Mouse (Mus musculus): ENCODE results near the gene Cd3d. TPM values are rescaled to one million over a fixed set of nuclear protein-coding genes. Genes with fewer than 3 reads are reported as not detected.
A peak's percentile ranks its signal among the peaks of the same experiment; 100 is the strongest.

The Cd3d gene
- polyA plus RNA-seq, 1 experiment from 2014 or later, result not detected

- H3K4me1 ChIP-seq (ENCODE audit: insufficient read depth), result no peaks in the 10 kb centered on the region
- no peak overlapping the region for H3K4me3 ChIP-seq (ENCODE audit: low read depth, low read length)
- DNase-seq, result no peak
- H3K4me2 ChIP-seq, result no peak overlapping the region
- no peak overlapping the region for H3K27ac ChIP-seq (ENCODE audit: low read depth)
- no peak for ATAC-seq (ENCODE audit: insufficient read depth)
- no peaks in the 10 kb centered on the region for H3K36me3 ChIP-seq (ENCODE audit: insufficient read depth)
- H3K9me3 ChIP-seq (ENCODE audit: low read depth, low read length), result no peaks in the 10 kb centered on the region
- H3K9ac ChIP-seq, result no peak overlapping the region
- no peaks in the 10 kb centered on the region for H3K27me3 ChIP-seq (ENCODE audit: insufficient read depth, low read length)
- no peak for TF ChIP-seq CTCF (IDR thresholded peaks at IDR 0.05; ENCODE audit: low read depth)
- 76% methylated on average over 11 of the region's 11 CpGs for WGBS
These were observed 36.4 kb downstream of the Cd3d start for GRCm38 (mm10) chr9:45018031-45018430.

GRCm38 (mm10) chr9:45022800-45023199 is 41.2 kb downstream of the Cd3d start:
- H3K9me3 ChIP-seq (ENCODE audit: low read depth, low read length), result no peaks in the 10 kb centered on the region
- no peak overlapping the region for H3K4me2 ChIP-seq
- H3K9ac ChIP-seq, result no peak overlapping the region
- H3K4me3 ChIP-seq (ENCODE audit: low read depth, low read length), result no peak overlapping the region
- WGBS, result 9% methylated on average over 3 of the region's 3 CpGs
- no peak overlapping the region for H3K27ac ChIP-seq (ENCODE audit: low read depth)
- no peaks in the 10 kb centered on the region for H3K36me3 ChIP-seq (ENCODE audit: insufficient read depth)
- no peaks in the 10 kb centered on the region for H3K4me1 ChIP-seq (ENCODE audit: insufficient read depth)
- peak; percentile 85 for DNase-seq
- no peaks in the 10 kb centered on the region for H3K27me3 ChIP-seq (ENCODE audit: insufficient read depth, low read length)
- ATAC-seq (ENCODE audit: insufficient read depth), result no peak
- peak; percentile 85 for TF ChIP-seq CTCF (IDR thresholded peaks at IDR 0.05; ENCODE audit: low read depth)

- ATAC-seq (ENCODE audit: insufficient read depth) (no peak), DNase-seq (no peak)
- 55% methylated on average over 3 of the region's 3 CpGs for WGBS
- H3K9me3 ChIP-seq (ENCODE audit: low read depth, low read length), result no peaks in the 10 kb centered on the region
- H3K4me2 ChIP-seq, result no peak overlapping the region
- TF ChIP-seq CTCF (IDR thresholded peaks at IDR 0.05; ENCODE audit: low read depth), result no peak
- no peak overlapping the region for H3K4me3 ChIP-seq (ENCODE audit: low read depth, low read length)
- no peak overlapping the region for H3K27ac ChIP-seq (ENCODE audit: low read depth)
- no peaks in the 10 kb centered on the region for H3K36me3 ChIP-seq (ENCODE audit: insufficient read depth)
- H3K9ac ChIP-seq, result no peak overlapping the region
- H3K27me3 ChIP-seq (ENCODE audit: insufficient read depth, low read length), result no peaks in the 10 kb centered on the region
- H3K4me1 ChIP-seq (ENCODE audit: insufficient read depth), result no peaks in the 10 kb centered on the region
These were observed 42.1 kb downstream of the Cd3d start for GRCm38 (mm10) chr9:45023638-45024037.

GRCm38 (mm10) chr9:45024187-45024586 is 42.6 kb downstream of the Cd3d start:
- no peak overlapping the region for H3K4me2 ChIP-seq
- no peaks in the 10 kb centered on the region for H3K4me1 ChIP-seq (ENCODE audit: insufficient read depth)
- no peaks in the 10 kb centered on the region for H3K9me3 ChIP-seq (ENCODE audit: low read depth, low read length)
- H3K27ac ChIP-seq (ENCODE audit: low read depth), result no peak overlapping the region
- DNase-seq, result no peak
- H3K27me3 ChIP-seq (ENCODE audit: insufficient read depth, low read length), result no peaks in the 10 kb centered on the region
- ATAC-seq (ENCODE audit: insufficient read depth), result no peak
- no peak for TF ChIP-seq CTCF (IDR thresholded peaks at IDR 0.05; ENCODE audit: low read depth)
- WGBS, result 74% methylated on average over 2 of the region's 2 CpGs
- no peaks in the 10 kb centered on the region for H3K36me3 ChIP-seq (ENCODE audit: insufficient read depth)
- no peak overlapping the region for H3K9ac ChIP-seq
- H3K4me3 ChIP-seq (ENCODE audit: low read depth, low read length), result no peak overlapping the region

- Histone ChIP-seq H3K9me3 (ENCODE audit: low read depth, low read length) (no peaks in the 10 kb centered on the region), H3K27ac (ENCODE audit: low read depth) (no peak overlapping the region), H3K27me3 (ENCODE audit: insufficient read depth, low read length) (no peaks in the 10 kb centered on the region), H3K4me1 (ENCODE audit: insufficient read depth) (no peaks in the 10 kb centered on the region), H3K36me3 (ENCODE audit: insufficient read depth) (no peaks in the 10 kb centered on the region), H3K4me3 (ENCODE audit: low read depth, low read length) (no peak overlapping the region), H3K4me2 (no peak overlapping the region), H3K9ac (no peak overlapping the region)
- no peak for DNase-seq
- no peak for ATAC-seq (ENCODE audit: insufficient read depth)
- TF ChIP-seq CTCF (IDR thresholded peaks at IDR 0.05; ENCODE audit: low read depth), result no peak
- 52% methylated on average over 8 of the region's 8 CpGs for WGBS
These were observed 45.8 kb downstream of the Cd3d start for GRCm38 (mm10) chr9:45027376-45027775.

- Histone ChIP-seq H3K9me3 (ENCODE audit: low read depth, low read length) (no peaks in the 10 kb centered on the region), H3K4me1 (ENCODE audit: insufficient read depth) (no peaks in the 10 kb centered on the region), H3K36me3 (ENCODE audit: insufficient read depth) (no peaks in the 10 kb centered on the region), H3K4me2 (no peak overlapping the region), H3K27me3 (ENCODE audit: insufficient read depth, low read length) (no peaks in the 10 kb centered on the region), H3K27ac (ENCODE audit: low read depth) (no peak overlapping the region), H3K4me3 (ENCODE audit: low read depth, low read length) (no peak overlapping the region), H3K9ac (no peak overlapping the region)
- no peak for DNase-seq
- 55% methylated on average over 6 of the region's 6 CpGs for WGBS
- no peak for ATAC-seq (ENCODE audit: insufficient read depth)
- TF ChIP-seq CTCF (IDR thresholded peaks at IDR 0.05; ENCODE audit: low read depth), result no peak
These were observed 48.8 kb downstream of the Cd3d start for GRCm38 (mm10) chr9:45030341-45030740.

- TF ChIP-seq CTCF (IDR thresholded peaks at IDR 0.05; ENCODE audit: low read depth), result no peak
- no peak overlapping the region for H3K27ac ChIP-seq (ENCODE audit: low read depth)
- ATAC-seq (ENCODE audit: insufficient read depth), result no peak
- 46% methylated on average over 2 of the region's 2 CpGs for WGBS
- no peaks in the 10 kb centered on the region for H3K9me3 ChIP-seq (ENCODE audit: low read depth, low read length)
- H3K4me1 ChIP-seq (ENCODE audit: insufficient read depth), result no peaks in the 10 kb centered on the region
- H3K4me3 ChIP-seq (ENCODE audit: low read depth, low read length), result no peak overlapping the region
- DNase-seq, result no peak
- no peaks in the 10 kb centered on the region for H3K27me3 ChIP-seq (ENCODE audit: insufficient read depth, low read length)
- no peak overlapping the region for H3K9ac ChIP-seq
- H3K36me3 ChIP-seq (ENCODE audit: insufficient read depth), result no peaks in the 10 kb centered on the region
- H3K4me2 ChIP-seq, result no peak overlapping the region
These were observed 50.7 kb downstream of the Cd3d start for GRCm38 (mm10) chr9:45032261-45032660.

- Histone ChIP-seq H3K4me3 (ENCODE audit: low read depth, low read length) (no peak overlapping the region), H3K4me2 (no peak overlapping the region), H3K4me1 (ENCODE audit: insufficient read depth) (no peaks in the 10 kb centered on the region), H3K36me3 (ENCODE audit: insufficient read depth) (no peaks in the 10 kb centered on the region), H3K27ac (ENCODE audit: low read depth) (no peak overlapping the region), H3K9me3 (ENCODE audit: low read depth, low read length) (no peaks in the 10 kb centered on the region), H3K9ac (no peak overlapping the region), H3K27me3 (ENCODE audit: insufficient read depth, low read length) (no peaks in the 10 kb centered on the region; the same call in 1 of the 2 replicates)
- DNase-seq (no peak), ATAC-seq (ENCODE audit: insufficient read depth) (no peak)
- WGBS, result 67% methylated on average over 3 of the region's 3 CpGs
- TF ChIP-seq CTCF (IDR thresholded peaks at IDR 0.05; ENCODE audit: low read depth), result no peak
These were observed 52.9 kb downstream of the Cd3d start for GRCm38 (mm10) chr9:45034526-45034925.

Other genes with a start within 250 kb of the Cd3d start
- 30.7 and 35.0 TPM in 2 replicates for gene Phldb1, start 246.6 kb upstream of the Cd3d start, polyA plus RNA-seq (2014; fragmentation: Nextera tagmentation; extraction: Ambion mirVana)
- 224 and 239 TPM in 2 replicates for gene Arcn1, start 213.9 kb upstream of the Cd3d start, polyA plus RNA-seq (2014; fragmentation: Nextera tagmentation; extraction: Ambion mirVana)
- gene Ift46, start 213.9 kb upstream of the Cd3d start, polyA plus RNA-seq (2014; fragmentation: Nextera tagmentation; extraction: Ambion mirVana), result 103 and 106 TPM in 2 replicates
- 0.80 and 0.85 TPM in 2 replicates for gene Tmem25, start 182.5 kb upstream of the Cd3d start, polyA plus RNA-seq (2014; fragmentation: Nextera tagmentation; extraction: Ambion mirVana)
- gene Ttc36, start 178.7 kb upstream of the Cd3d start, polyA plus RNA-seq (2014; fragmentation: Nextera tagmentation; extraction: Ambion mirVana), result 0.91 TPM in 1 of 2 replicates, not detected in the other
- 14.4 and 14.7 TPM in 2 replicates for gene Kmt2a, start 100.5 kb upstream of the Cd3d start, polyA plus RNA-seq (2014; fragmentation: Nextera tagmentation; extraction: Ambion mirVana)
- gene Atp5l, start 61.0 kb upstream of the Cd3d start, polyA plus RNA-seq (2014; fragmentation: Nextera tagmentation; extraction: Ambion mirVana), result 618 and 665 TPM in 2 replicates
- 30.3 and 33.5 TPM in 2 replicates for gene Ube4a, start 16.2 kb upstream of the Cd3d start, polyA plus RNA-seq (2014; fragmentation: Nextera tagmentation; extraction: Ambion mirVana)
- 0.34 TPM in 1 of 2 replicates, not detected in the other for gene Cd3g, start 1.4 kb upstream of the Cd3d start, polyA plus RNA-seq (2014; fragmentation: Nextera tagmentation; extraction: Ambion mirVana)
- gene Cd3e, start 27.8 kb downstream of the Cd3d start, polyA plus RNA-seq (2014; fragmentation: Nextera tagmentation; extraction: Ambion mirVana), result not detected in 2 replicates
- gene Mpzl2, start 58.0 kb downstream of the Cd3d start, polyA plus RNA-seq (2014; fragmentation: Nextera tagmentation; extraction: Ambion mirVana), result 14.7 and 15.0 TPM in 2 replicates
- gene Mpzl3, start 73.4 kb downstream of the Cd3d start, polyA plus RNA-seq (2014; fragmentation: Nextera tagmentation; extraction: Ambion mirVana), result 1.9 and 2.1 TPM in 2 replicates
- gene Jaml, start 97.4 kb downstream of the Cd3d start, polyA plus RNA-seq (2014; fragmentation: Nextera tagmentation; extraction: Ambion mirVana), result 0.30 and 0.45 TPM in 2 replicates
- gene Scn2b, start 136.0 kb downstream of the Cd3d start, polyA plus RNA-seq (2014; fragmentation: Nextera tagmentation; extraction: Ambion mirVana), result 3.2 and 3.9 TPM in 2 replicates
- not detected in 2 replicates for gene Scn4b, start 156.6 kb downstream of the Cd3d start, polyA plus RNA-seq (2014; fragmentation: Nextera tagmentation; extraction: Ambion mirVana)
- gene BC049352, start 200.2 kb downstream of the Cd3d start, polyA plus RNA-seq (2014; fragmentation: Nextera tagmentation; extraction: Ambion mirVana), result 0.13 TPM in 1 of 2 replicates, not detected in the other
- gene Tmprss4, start 222.3 kb downstream of the Cd3d start, polyA plus RNA-seq (2014; fragmentation: Nextera tagmentation; extraction: Ambion mirVana), result 0.54 and 1.1 TPM in 2 replicates

Data from lung, embryonic 14.5 days (tissue).